Mouse (Mus musculus) heart, adult 18-20 months (tissue): Measurements from ENCODE around the gene Soga1. TPM values are rescaled to one million over a fixed set of nuclear protein-coding genes. Genes with fewer than 3 reads are reported as not detected.
A peak's percentile ranks its signal among the peaks of the same experiment; 100 is the strongest.

Experiments used
- DNase-seq, 2 experiments: peaks; one replicate each; pipeline ENCODE4 v3.0.0; 2021 to 2022; ENCODE audit warnings: mixed read lengths in 1 of 2
- total RNA-seq, 2 experiments: library from RNA; stranded (reverse); gene quantifications; 2 replicates each; pipeline ENCODE4 v1.2.3; 2021

Gene Soga1
- total RNA-seq, 2 experiments from 2014 or later, result 10.4 to 11.0 TPM

DNA sequence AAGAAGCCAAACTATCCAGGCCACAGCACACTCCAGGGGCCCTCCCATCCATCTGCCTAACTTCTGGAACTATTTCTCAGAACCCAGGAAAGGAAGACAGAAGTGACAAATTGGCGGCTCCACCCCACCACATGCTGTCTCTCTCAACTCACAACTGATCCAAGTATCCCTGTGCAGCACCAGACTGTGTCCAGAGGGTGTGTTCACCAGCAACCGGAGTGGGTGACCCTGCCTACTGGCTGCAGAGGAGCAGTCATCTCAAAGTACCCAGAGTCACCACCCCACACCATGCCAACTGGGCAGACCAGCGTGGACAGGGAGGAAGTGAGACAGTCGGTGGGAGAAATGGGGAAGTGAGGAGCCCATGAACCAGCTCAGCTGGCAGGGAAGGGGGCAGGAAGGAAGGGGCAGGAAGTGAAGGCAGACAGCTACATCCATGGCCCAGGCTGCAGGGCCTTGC, 15.8 kb downstream of the Soga1 start:
- peak; percentile 50 to 82 for DNase-seq

DNA sequence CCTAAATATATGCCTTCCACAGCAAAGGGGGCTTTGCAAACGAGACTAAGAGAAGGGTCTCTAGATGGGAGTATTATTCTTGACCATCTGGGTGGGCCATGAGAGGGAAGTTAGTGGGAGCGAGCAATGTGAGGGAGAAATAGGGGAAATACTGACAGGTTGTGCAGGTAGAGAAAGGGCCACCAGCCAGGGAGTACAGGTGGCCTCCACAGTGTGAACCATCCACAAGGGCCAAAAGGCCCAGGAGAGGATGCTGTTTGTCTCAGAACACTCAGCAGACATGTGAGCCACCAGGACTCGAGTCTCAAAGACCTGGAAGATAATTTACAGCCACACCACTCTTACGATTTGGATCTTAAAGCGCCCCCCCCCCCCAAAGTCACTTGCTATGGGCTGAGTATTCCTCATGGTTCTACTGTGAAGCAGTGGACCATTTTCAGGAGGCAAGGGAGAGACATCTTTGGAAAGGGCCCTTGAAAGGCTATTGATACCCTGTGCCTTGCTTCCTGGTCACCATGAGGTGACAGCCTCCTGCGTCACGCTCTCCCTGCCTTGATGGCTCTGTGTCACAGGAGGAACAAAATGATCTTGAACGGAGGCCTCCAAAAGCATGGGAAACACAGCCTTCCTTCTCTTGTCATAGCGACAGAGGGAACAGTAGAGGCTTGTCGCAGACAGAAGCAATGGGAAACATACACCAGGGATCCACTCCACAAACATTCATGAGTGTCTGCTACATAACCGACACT, 18.3 kb downstream of the Soga1 start:
- no peak for DNase-seq

DNA sequence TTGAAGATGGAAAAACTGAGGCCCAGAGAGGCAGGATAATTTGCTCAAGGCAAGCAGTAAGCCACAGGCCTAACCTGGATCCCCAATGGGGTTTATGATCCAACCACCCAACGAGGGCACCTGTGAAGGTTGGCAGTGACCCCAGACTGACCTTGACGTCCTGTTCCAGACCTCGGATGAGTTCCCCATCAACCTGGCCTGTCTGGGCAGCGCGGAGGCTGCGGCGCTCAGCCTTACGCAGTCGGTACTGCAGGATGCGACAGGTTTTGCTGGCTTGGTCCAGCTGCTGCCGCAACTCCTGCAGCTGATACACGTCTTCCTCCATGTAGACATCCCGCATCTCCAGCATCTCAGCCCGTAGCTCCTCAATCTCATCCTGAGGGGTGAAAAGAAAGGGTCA, 19.0 kb downstream of the Soga1 start:
- DNase-seq, result no peak

DNA sequence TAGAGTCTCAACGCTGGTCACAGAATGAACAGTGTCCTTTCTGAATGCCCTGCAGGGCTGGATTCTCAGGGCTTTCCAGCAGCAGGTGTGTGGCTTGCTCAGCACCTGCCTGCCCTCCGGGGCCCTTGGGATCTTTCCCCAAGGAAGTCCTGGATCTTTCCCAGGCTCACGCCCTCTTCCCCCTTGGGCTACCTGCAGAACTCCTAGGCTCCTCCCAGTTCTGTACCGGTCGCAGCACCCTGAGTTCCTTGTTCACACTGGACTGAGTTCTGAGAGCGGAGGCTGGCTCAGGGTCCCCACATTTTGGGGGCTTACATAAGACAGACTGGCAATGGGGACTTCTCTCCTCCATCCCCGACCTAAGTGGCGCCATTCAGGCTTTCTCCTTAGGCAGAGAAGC, 19.9 kb downstream of the Soga1 start:
- DNase-seq, result no peak

DNA sequence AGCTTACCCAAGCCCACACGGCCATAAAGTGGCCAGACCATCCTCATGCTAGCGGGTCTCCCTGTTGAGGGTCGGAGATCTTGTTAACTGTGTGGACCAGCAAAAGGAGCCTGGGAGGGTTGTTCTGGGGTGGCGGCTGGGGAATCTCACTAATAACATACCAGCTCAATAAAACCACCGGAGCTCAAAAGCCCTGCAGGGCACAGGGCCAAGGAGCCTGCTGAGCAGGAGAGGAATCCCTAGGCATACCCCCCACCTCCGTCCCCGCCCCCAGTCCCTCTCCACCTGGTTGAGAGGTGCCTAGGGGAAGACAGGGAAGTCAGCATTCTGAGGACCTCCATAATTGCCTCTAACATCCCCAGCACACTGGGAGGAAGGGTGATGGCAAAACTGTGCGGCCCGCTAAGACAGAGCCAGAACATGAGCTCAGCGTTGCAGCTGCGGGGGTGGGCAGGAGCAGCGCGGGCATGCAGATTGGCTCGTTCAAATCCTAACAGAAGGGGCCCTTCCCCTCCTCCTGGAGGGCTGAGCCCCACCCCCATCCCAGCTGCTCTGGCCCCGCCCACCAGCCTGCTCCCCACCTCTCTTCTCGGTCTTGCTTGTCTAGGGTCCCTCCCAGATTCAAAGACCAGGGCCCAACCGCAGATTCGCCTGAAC, 20.6 kb downstream of the Soga1 start:
- peak; percentile 56 to 73 for DNase-seq

DNA sequence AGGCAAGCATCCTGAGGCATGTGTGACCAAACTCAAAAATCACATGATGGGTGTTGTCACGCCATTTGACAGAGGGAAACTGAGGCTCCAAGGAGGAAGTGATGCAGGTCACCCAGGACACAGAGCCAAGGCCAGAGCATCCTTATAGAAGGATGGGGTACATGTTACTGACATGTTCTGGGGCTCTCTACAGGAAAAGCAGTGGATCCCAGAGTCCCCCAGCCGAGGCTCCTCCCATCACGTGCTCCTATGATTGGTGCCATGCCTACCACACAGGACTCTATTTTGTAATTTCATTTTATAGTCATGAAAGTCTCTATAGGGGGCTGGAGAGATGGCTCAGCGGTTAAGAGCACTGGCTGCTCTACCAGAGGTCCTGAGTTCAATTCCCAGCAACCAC, 21.3 kb downstream of the Soga1 start:
- no peak for DNase-seq

DNA sequence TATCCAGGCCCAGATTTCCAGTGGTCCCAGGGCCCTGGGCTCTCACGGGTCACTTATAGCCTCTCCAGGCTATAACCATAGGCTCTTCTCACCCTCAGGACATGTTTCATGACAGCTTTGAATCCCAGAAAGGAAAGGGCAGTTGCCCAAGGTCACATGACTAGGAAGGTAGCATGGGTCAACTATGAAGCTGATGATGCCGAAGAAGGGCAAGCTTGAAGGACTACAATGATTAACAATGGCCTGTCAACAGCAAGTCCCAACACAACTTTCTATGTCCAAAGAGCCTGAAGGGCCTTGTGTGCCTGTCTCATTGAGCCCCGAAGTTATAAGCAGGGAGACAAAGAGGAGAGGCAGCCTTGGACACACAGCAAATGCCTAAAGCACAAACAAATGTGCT, 21.9 kb downstream of the Soga1 start:
- DNase-seq, result no peak

DNA sequence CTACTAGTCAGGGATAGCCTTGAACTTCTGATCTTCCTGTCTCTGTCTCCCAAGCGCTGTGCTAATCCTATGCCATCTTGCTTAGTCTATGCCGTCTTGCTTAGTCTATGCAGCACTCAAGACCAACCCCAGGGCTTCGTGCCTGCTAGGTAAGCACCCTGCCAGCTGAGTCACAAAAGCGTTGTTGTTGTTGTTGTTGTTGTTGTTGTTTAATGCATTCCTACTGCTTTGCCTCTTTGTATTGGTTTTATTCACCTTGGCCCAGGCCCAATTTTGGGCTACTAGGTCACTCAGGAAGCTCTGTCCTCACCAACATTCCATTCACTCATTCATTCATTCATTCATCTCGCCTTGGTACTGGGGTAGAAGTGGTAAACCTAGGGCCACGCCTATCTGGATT, 23.3 kb downstream of the Soga1 start:
- DNase-seq, result no peak

DNA sequence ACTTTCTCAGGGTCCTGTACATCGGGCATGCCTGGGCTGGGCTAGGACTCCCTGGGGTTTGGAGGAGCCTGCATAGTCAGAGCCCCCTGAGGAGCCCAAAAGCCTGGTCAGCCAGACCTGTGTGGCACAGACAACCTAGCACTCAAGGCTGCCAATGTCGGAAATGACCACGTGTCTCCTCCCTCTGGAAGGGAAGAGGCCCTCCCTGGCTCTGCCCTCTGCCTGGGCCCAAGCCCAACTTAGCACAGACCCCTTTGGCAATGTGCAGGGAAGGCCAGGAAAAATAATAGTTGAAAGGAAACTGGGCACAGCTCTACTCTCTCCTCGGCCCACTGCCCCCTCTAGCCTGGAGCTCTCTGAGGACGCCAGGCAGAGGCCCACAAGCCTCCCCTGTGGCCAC, 24.2 kb downstream of the Soga1 start:
- peak; percentile 34 to 52 for DNase-seq

DNA sequence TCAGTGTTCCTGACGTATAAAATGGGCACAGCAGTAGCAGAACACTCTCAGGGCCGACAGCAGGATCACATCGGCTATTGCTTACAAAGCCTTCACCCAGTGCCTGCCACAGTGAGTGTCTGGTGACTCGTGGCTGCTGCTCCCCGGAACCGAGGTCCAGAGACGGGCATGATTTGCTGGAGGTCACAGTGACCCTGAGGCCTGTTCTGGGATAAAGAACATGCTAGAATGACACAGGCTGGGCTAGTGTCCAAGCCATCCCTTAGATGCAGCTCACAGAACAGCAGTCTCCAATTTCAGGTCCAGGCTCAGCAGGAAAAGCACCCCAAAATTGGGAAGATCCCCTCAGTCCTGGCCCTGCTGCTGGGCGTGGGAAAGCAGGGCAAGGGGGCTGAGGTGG, 24.8 kb downstream of the Soga1 start:
- DNase-seq, result peak in 1 of 2 experiments; percentile 26

DNA sequence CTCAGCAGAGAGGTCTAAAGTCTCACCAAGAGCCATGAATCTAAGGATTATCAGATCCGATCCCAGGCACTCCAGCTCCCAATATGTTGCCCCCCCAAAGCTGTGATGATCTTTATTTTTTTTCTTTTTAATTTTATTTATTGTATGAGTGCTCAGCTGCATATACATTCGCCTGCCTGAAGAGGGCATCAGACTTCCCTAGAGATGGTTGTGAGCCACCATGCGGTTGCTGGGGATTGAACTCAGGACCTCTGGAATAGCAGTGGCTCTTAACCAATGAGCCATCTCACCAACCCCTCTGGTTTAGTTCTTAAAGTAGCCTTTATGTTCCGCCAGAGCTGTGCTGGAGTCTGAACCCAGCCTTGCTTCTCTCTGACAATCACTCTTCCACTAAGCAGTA, 25.3 kb downstream of the Soga1 start:
- DNase-seq, result no peak

DNA sequence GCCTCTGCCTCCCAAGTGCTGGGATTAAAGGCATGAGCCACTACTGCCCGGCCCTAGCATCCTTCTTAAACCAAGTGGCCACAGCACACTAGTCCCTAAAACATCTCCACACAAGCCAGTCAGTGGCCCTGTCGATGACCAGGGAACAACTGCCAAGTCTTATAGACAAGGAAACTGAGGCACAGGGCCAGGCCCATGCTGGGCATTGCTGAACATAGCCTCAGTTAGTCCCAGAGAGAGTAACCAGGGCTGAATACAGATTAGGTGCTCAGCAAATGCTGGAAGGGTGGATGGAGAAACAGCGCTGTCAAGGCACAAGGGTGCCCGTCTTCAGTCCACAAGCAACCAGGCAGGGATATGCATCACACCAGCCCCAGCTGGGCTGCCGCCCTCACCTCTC, 25.9 kb downstream of the Soga1 start:
- no peak for DNase-seq

DNA sequence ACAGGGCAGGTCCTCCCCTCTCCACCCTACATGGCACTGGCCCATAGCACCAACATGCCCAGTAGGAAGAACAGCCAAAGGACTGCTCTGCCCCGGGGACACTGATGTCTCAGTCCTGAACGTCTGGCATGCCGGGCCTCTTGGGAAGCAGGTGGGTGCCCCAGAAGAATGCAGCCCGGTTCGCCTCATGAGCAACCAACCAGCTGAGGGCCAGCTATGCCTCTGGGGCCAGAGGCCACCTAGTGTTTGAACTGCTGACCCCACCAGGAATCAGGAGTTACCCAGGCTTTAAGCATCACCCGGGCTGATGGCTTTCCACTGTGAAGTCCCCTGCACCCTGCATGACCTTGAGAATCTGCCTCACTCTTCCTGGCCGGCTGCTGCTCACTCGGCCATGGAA, 26.6 kb downstream of the Soga1 start:
- DNase-seq, result no peak

DNA sequence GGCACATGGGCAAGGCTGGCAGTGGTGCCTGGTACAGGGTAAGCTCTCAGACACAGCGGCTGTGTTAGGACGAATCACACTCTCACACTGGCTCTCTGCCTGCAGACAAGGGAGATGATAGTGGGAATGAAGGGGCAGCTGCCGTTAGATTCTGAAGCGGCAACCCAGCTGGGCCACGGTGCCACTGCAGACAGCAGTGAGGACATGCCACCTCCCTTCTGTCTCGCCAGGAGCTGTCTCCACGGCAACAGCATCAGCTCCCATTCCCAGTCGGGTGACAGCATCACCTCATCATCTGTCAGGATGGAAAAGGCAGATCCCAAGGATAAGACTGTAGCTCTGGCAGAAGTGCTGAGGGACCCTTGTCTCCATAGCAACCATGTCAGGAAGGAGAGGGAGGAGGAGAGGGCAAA, 29.2 kb downstream of the Soga1 start:
- no peak for DNase-seq

DNA sequence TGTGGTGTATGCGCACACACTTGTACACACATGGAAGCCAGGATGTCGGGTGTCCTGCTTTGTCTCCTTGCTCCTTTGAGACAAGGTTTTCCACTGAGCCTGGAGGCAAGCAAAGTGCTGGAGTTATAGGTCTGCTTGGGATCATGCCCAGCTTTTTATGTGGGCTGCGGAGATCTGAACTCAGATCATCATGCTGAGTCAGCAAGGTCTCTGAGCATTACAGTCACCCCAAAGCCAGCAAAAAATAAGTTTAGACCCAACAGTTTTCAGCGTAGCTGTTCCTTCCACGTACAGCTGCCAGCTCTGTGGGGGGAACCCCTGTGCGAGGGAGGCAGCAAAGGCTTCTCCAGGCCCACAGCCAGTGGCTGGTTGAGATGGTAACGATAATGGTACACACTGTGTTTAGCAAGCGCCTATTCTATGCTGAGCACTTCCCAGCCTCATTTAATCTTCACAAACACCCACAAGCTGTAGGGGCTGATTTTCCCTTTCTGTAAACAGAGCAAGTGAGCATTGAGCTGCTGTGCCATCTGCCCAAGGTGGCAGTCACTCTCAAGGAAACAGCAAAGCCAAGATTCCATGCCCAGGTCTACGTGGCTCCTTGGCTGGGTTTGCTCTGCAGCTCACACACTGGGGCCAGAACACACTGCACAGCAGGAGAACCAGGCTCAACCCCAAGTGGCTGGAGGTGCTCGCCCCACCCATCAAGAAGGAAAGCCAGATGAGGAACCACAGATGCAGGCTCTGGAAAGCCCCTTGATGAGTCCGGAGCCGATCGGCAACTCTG, 30.5 kb downstream of the Soga1 start:
- DNase-seq, result peak in 1 of 2 experiments; percentile 23

DNA sequence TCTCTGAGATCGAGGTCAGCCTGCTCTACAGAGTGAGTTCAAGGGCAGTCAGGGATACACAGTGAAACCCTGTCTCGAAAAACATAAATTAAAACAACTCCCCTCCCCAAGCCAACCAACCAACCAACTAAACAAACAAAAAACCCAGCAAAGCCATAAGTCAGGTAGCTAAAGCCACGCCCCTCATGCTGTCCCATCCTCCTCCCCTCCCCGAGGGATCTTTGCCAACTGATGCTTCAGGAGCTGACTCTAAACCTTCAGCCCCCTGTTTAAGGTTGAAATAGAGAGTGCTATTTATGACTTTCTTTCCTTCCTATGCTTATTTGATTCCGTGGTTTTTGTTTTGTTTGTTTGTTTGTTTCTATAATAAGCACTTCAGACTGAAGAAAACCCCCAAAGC, 32.1 kb downstream of the Soga1 start:
- no peak for DNase-seq

DNA sequence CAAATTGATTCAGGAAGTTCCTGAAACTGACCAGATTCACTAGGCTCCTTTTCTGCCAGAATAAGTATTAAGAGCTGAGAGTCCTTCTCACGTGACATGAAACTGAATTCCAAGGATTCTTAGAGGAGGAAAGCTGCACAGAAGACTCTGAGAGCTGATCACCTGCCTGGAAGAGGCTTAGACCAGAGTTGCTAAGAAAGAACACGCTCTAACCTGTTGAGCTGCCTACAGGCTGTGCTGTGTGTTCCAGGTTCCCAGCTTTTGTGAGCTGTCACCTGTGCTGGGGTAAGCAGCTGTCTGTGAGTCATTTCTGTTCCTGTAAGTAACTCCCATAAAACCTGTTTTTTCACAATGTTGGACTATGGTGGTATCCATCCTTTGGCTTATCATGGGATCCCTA, 33.1 kb downstream of the Soga1 start:
- DNase-seq, result no peak

DNA sequence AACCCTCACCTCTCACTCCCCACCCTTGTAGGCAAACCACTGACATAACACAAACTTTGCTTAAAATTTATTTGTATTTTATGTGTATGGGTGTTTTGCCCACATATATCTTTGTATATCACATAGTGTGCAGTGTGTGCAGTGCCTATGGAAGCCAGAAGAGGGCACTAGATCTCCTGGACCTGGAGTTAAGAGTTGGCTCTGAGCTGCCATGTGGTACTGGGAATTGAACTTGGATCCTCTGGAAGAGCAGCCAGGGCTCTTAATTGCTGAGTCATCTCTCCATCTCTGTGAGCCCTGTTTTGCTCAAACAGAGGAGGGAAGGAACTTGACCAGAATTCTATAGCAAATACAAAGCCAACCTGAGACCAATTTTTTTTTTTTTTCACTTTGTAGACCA, 35.1 kb downstream of the Soga1 start:
- no peak for DNase-seq

DNA sequence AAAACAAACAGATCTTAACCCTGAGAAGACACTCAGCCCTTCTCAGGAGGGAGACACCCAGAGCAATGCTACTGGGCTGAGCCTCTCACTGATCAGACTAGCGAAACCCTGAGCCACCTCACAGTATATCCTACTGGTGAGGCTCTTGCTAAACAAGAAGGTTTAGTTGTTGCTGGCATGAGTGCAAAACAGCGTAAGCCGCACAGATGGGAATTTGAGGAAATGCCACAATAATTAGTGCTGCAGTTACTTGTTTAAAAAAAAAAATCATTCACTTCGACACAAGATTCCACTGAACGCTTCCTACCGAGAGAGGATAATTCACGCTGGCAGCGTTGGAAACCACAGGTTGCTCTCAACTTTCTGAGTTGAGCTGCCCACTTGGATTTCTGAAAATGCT, 35.5 kb downstream of the Soga1 start:
- DNase-seq, result no peak

DNA sequence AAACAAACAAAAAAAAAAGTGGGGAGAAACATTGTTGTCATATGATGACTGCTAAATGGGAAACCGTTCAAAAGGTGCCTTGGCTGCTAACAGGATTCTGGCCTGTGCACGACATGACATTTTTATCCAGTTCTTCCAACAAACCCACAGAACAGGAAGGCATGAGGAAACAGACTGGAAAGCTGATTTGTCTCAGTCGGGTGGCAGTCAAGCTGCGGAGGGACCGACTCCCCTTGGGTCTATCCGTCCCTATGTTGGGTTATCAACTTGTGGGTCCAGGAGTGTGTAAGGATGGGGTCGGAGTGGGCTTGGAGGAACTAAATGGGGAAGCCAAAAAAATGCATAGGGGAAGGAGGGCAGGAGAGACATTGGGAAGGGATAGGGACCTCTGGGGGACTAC, 37.6 kb downstream of the Soga1 start:
- no peak for DNase-seq

DNA sequence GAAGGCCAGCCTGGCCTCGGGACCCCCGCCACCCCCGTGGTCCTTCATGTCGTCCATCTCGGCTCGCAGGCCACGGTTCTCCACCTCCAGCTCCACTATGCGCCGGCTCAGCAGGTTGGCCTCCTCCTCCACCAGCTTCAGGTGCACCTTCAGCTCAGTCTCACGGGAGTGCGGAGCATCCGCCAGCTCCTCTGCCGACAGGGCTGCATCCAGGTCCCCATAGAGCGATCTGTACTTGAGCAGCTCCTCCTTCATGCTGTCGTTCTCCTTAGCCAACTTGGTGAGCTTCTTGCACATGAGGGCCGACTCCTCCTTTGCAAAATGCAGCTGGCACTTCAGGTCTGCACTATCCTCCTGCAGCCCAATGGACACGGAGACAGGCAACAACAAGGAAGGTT, 38.4 kb downstream of the Soga1 start:
- no peak for DNase-seq

DNA sequence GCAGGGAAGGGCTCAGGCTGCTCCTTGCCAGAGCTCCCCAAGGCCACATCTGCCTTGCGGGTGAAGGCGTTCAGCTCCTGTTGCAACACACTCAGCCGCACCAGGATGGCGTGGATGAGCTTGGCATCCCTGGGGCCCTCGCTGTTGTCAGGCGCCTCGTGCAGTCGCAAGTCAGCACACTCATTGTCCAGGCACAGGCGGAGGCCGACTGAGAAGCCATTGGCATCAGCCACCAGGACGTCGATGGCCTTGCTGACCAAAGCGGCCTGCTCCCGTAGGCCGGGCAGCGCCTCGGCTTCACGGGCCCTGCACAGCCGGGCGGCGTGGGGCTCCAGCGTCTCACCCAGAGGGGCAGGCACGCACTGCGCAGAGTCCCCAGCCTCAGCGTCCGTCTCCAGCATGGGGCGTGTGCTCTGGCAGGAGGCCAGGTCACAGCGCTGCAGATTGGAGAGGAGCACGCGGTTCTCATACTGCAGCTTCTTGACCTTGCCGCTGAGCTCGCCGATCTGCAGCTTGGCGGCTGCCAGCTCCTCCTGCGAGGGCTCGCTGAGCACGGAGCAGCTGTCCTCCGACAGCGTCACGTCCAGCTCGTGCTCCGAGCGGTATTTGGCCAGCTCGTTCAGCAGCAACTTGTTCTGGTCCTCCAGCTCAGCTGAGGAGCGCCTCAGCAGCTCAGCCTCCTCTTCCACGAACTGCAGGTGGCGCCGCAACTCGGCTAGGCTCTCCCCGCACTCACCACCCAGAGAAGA, 39.0 kb downstream of the Soga1 start:
- peak in 1 of 2 experiments; percentile 52 for DNase-seq
